Mouse (Mus musculus) adrenal gland, adult 10 weeks (tissue): Measurements from ENCODE around the gene Zkscan14. TPM values are rescaled to one million over a fixed set of nuclear protein-coding genes. Genes with fewer than 3 reads are reported as not detected.

Experiments
- polyA plus RNA-seq: library from polyadenylated mRNA; stranded (reverse); fragments of 350-450 nt; fragmentation: Illumina TruSeq; extraction: RNeasy Lipid Tissue Mini Kit (QIAGEN cat#74804); gene quantifications from one replicate; pipeline ENCODE4 v1.2.3, GENCODE M21; 2014; ENCODE audit warnings: low read depth, low replicate concordance

Zkscan14 gene
- polyA plus RNA-seq = 2.2 TPM

DNA sequence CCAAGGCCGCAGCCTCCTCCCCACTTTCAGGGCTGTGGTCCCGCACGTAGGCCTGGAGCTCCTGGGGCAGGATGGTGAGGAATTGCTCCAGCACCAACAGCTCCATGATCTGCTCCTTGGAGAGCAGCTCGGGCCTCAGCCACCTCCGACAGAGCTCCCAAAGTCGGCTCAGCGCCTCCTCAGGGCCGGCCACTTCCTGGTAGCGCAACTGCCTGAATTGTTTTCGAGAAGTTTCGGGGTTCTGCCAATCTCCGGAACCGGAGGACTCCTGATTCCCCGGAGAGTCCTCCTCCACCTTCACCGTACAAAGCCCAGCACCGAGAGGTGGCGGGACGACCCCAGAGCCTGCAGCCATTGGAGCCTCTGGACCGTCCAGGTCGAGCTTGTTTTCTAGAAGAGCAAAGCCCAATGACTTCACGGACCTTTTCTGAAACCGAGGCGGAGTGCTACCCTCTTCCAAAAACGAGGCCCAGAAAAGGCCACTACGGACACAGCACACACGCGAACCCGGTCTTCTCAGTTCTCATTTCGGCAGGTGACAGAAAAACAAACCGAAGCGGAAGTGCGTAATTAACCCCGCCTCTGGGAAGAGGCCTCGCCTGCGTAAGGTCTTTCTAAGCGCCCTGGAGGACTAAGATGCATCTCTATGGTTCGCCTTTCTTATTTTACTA, at the start of gene Zkscan14:
Zkscan14 (minus strand) TSS at position 548 of the 671 bp plus-strand sequence.

DNA sequence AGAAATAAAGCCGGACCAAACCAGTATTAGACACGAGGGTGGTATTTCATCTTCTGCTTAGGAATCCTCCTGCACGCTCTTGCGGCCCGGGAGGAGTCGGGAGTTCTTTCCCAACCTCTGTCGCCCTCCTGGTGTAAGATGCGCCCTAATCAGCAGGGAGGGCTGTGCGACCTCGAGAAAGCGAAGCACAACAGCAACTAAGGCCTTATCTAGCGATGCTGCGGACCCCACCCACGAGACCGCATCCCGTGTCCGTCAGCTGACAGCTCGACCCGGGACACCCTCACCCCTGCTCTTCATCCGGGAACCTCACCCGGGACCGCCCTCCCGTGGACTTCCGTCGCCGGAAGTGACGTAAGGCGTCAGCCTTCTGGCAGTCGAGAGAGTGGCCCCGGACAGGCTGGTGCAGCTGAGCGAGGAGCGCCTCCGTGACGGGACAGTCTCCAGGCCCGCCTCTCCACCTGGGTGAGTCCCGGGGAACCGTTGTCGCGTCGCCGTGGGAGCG, 29.8 kb upstream of the Zkscan14 start, which contains the start of gene Zfp655:
Zfp655 (plus strand) TSS at position 349 of the 505 bp plus-strand sequence.

DNA sequence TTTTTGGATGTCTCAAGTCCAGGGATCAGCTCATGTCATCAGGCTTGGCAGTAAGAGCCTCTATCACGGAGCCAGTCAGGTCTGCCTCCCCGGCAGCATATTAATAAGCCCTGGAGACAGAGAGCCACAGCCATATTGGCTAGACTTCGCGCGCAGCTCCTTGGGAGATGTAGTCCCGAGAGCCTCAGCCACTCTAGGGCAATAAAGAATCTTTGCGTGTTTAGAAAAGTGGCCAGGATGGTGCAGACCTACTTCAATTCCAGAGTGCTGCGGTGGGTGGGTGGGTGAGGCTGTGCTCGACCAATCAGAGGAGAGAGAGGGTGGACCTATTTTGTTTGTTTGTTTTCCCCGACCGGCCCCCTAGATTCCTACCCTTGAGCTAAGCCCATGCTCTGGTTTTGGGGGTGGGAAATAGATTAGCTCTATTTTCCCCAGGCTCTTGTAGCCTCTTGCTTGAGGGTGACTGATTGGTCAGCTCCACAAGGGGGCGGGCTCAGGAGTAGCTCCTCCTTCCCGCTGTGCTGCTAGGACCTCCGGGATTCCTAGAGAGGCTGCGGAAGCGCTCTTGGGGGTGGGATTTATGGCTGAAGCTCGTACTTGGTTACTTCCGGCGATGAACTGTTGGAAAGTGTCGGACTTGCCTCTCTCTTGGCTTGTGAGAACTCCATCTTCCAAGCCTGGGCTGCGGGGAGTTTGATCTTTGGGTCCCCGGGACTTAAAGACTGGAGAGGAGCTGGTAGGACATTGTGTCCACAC, 2.4 kb upstream of the Zkscan14 start, which contains the start of gene Zkscan5:
Zkscan5 (plus strand) TSS at position 627 of the 756 bp plus-strand sequence.

DNA sequence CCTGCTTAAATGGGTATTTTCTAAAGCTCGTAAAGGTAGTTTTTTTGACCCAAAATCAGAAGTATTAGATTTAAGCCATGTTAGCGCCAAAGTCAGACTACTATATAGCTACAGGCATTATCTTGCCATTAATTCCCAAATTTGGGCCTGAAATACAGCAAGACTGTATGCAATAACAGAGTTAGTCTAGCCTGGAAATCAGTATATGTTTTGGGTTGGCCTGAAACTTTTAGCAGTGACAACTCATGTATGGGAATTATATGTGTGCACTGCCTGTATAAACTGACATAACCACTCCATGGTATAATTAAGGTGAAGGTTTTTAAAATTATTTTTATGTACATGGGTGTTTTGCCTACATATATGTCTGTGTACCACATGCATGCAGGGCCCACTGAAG, 9.7 kb downstream of the Zkscan14 start, which contains the start of gene Atp5j2:
Atp5j2 (minus strand) TSS at position 101 of the 400 bp plus-strand sequence.

DNA sequence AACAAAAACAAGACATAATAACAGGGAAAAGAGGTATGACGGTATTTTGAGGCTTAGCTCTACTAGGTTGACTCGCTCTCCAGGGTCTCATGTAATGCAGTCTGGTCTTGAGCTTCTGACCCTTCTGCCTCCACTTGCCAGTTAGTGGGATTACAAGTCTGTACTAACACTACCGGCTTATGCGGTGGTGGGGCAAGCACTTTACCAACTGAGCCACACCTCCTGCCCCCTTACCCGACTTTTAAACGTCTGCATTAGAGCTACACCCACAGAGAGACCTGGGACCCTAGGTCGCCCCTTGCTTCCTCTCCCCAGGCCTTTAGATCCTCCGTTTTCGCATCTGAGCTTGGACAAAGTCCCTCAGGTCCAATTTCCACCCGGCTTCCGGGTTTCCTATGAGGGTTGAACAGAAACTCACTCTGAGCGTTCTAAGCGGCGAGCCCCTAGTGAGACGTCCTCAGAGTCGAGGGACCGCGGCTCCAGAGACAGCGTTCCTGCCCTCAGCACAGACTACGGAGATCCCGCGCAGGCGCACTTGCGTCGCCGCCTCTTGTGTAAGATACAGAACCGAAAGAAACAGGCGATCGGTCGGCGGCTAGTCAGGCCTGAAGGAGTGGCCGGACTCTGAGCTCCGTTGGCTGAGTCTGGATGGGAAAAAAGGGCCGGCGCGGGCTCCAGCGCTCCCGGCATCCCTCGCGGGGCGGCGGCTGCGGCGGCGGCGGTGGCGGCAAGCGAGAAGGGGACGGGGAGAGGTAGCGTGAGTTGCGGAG, 34.9 kb downstream of the Zkscan14 start, which contains the start of the genes Ptcd1 and Cpsf4:
Ptcd1 (minus strand) TSS at position 573 of the 770 bp plus-strand sequence.
Cpsf4 (plus strand) TSS at position 678 of the 770 bp plus-strand sequence.

Other genes starting within 250 kb of the Zkscan14 start
- 9.8 TPM for gene Smurf1, start 236.0 kb downstream of the Zkscan14 start, polyA plus RNA-seq
- gene Gm4871, start 169.1 kb downstream of the Zkscan14 start, polyA plus RNA-seq = not detected
- not detected for gene 1700018F24Rik, start 158.9 kb downstream of the Zkscan14 start, polyA plus RNA-seq
- 26.4 TPM for gene Arpc1a, start 118.0 kb downstream of the Zkscan14 start, polyA plus RNA-seq
- not detected for gene Kpna7, start 117.8 kb downstream of the Zkscan14 start, polyA plus RNA-seq
- gene Arpc1b, start 87.7 kb downstream of the Zkscan14 start, polyA plus RNA-seq = 37.3 TPM
- gene Pdap1, start 61.6 kb downstream of the Zkscan14 start, polyA plus RNA-seq = 37.3 TPM
- gene Bud31, start 61.5 kb downstream of the Zkscan14 start, polyA plus RNA-seq = 293 TPM
- gene Ptcd1, start 34.8 kb downstream of the Zkscan14 start, polyA plus RNA-seq = 2.6 TPM
- 1.9 TPM for gene Cpsf4, start 34.7 kb downstream of the Zkscan14 start, polyA plus RNA-seq
- gene Atp5j2, start 9.8 kb downstream of the Zkscan14 start, polyA plus RNA-seq = 22.8 TPM
- gene Zkscan5, start 2.7 kb upstream of the Zkscan14 start, polyA plus RNA-seq = 7.8 TPM
- gene Zfp655, start 29.8 kb upstream of the Zkscan14 start, polyA plus RNA-seq = 149 TPM
- gene Zscan25, start 78.6 kb upstream of the Zkscan14 start, polyA plus RNA-seq = 0.41 TPM
- gene Cyp3a57, start 143.4 kb upstream of the Zkscan14 start, polyA plus RNA-seq = not detected